Mouse (Mus musculus): ENCODE data around the gene Ddx39b. TPM values are rescaled to one million over a fixed set of nuclear protein-coding genes. Genes with fewer than 3 reads are reported as not detected.

The Ddx39b gene
- polyA plus RNA-seq, 1 experiment from 2014 or later: 376 TPM

- H3K27ac ChIP-seq (ENCODE audit: low read length): no peak overlapping the region
- H3K9me3 ChIP-seq (ENCODE audit: control insufficient read depth, low read length): no peaks in the 10 kb centered on the region
- no peak overlapping the region for H3K4me3 ChIP-seq (ENCODE audit: low read length)
- no peaks in the 10 kb centered on the region for H3K4me1 ChIP-seq (ENCODE audit: control insufficient read depth, insufficient read depth, low read length)
- no peak overlapping the region for H3K4me2 ChIP-seq (ENCODE audit: low read depth, low read length)
- ATAC-seq: no peak
- 74% methylated on average over 1 of the region's 1 CpGs for WGBS
- no peaks in the 10 kb centered on the region for H3K27me3 ChIP-seq (replicated peaks; ENCODE audit: control insufficient read depth, insufficient read depth, low read length)
- H3K9ac ChIP-seq (ENCODE audit: low read depth, low read length): no peak overlapping the region
- H3K36me3 ChIP-seq (ENCODE audit: control insufficient read depth, insufficient read depth, low read length): no peaks in the 10 kb centered on the region
These were observed 26.0 kb downstream of the Ddx39b start for GRCm38 (mm10) chr17:35267399-35268086.

GRCm38 (mm10) chr17:35269653-35270347 lies 28.3 kb downstream of the Ddx39b start:
- H3K9me3 ChIP-seq (ENCODE audit: control insufficient read depth, low read length): no peaks in the 10 kb centered on the region
- H3K4me3 ChIP-seq (ENCODE audit: low read length): no peak overlapping the region
- H3K4me2 ChIP-seq (ENCODE audit: low read depth, low read length): no peak overlapping the region
- H3K27me3 ChIP-seq (replicated peaks; ENCODE audit: control insufficient read depth, insufficient read depth, low read length): no peaks in the 10 kb centered on the region
- no peaks in the 10 kb centered on the region for H3K36me3 ChIP-seq (ENCODE audit: control insufficient read depth, insufficient read depth, low read length)
- 30% methylated on average over 3 of the region's 3 CpGs for WGBS
- H3K27ac ChIP-seq (ENCODE audit: low read length): no peak overlapping the region
- ATAC-seq: peak; percentile 28; the same call in 1 of the 2 replicates
- H3K4me1 ChIP-seq (ENCODE audit: control insufficient read depth, insufficient read depth, low read length): no peaks in the 10 kb centered on the region
- no peak overlapping the region for H3K9ac ChIP-seq (ENCODE audit: low read depth, low read length)

- H3K36me3 ChIP-seq (ENCODE audit: control insufficient read depth, insufficient read depth, low read length): no peaks in the 10 kb centered on the region
These were observed 30.7 kb downstream of the Ddx39b start for GRCm38 (mm10) chr17:35272249-35272648.

DNA sequence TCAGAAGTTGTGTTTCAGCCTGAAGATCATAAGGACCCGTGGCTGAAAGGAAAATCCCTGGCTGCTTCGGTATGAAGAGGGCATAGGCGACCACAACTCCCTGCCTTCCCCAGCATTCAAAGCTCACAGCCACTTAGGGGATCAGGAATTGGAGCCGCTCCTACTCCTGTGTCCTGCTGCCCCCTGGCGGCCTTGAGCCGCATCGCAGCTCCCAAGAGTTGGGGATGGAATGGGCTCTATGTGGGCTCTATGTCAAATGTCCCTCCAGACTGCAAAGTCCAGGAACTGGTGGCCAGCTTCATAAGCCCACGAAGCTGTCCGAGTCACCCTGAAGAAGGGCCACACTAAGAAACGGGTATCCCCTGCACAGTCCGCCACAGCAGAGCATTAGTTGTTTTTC lies 33.2 kb downstream of the Ddx39b start:
- 5% methylated on average over 11 of the region's 11 CpGs for WGBS
- no peaks in the 10 kb centered on the region for H3K9me3 ChIP-seq (ENCODE audit: control insufficient read depth, low read length)
- no peak overlapping the region for H3K4me3 ChIP-seq (ENCODE audit: low read length)

More at GRCm38 (mm10) chr17:35272249-35272648, 30.7 kb downstream of the Ddx39b start:
- ATAC-seq: no peak
- H3K9ac ChIP-seq (ENCODE audit: low read depth, low read length): no peak overlapping the region
- no peaks in the 10 kb centered on the region for H3K4me1 ChIP-seq (ENCODE audit: control insufficient read depth, insufficient read depth, low read length)
- H3K27me3 ChIP-seq (replicated peaks; ENCODE audit: control insufficient read depth, insufficient read depth, low read length): no peaks in the 10 kb centered on the region
- H3K9me3 ChIP-seq (ENCODE audit: control insufficient read depth, low read length): no peaks in the 10 kb centered on the region
- WGBS: 68% methylated on average over 3 of the region's 3 CpGs
- no peak overlapping the region for H3K27ac ChIP-seq (ENCODE audit: low read length)
- H3K4me3 ChIP-seq (ENCODE audit: low read length): no peak overlapping the region
- no peak overlapping the region for H3K4me2 ChIP-seq (ENCODE audit: low read depth, low read length)

DNA sequence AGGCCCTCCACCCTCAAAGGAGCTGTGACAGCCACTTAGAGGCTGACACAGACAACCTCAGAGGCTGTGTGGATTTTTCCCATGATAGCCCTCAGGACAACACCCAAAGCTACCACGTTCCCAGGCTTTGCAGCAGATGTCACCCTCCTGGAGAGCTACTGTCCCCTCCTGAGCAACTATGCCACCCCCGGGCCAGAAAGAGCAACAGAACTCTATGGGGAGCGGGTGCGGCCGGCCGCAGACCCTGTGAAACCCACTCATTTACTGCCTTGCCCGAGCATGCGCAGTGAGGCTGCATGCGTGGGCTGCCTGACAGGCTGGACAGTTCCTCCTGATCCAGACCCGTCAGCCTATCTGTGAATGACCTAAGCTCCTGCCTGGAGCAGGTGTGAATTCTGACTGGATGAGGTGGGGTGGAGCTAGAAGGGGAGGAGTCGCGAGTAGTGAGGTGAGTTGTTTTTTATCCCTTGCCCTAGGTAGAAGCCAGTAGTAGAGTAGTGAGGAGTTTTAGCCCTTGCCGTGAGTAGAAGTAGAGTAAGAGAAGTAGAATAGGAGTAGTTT lies 34.8 kb downstream of the Ddx39b start:
- Histone ChIP-seq H3K27me3 (replicated peaks; ENCODE audit: control insufficient read depth, insufficient read depth, low read length) (no peaks in the 10 kb centered on the region), H3K9me3 (ENCODE audit: control insufficient read depth, low read length) (no peaks in the 10 kb centered on the region), H3K4me1 (ENCODE audit: control insufficient read depth, insufficient read depth, low read length) (no peaks in the 10 kb centered on the region), H3K27ac (ENCODE audit: low read length) (no peak overlapping the region), H3K9ac (ENCODE audit: low read depth, low read length) (no peak overlapping the region), H3K4me2 (ENCODE audit: low read depth, low read length) (no peak overlapping the region), H3K4me3 (ENCODE audit: low read length) (no peak overlapping the region), H3K36me3 (ENCODE audit: control insufficient read depth, insufficient read depth, low read length) (no peaks in the 10 kb centered on the region)
- ATAC-seq: 0 out of 2 replicates have a peak, but pooled peaks have one; percentile 53
- WGBS: 13% methylated on average over 13 of the region's 13 CpGs

More for the DNA sequence above, 33.2 kb downstream of the Ddx39b start:
- Histone ChIP-seq H3K9ac (ENCODE audit: low read depth, low read length) (no peak overlapping the region), H3K36me3 (ENCODE audit: control insufficient read depth, insufficient read depth, low read length) (no peaks in the 10 kb centered on the region), H3K4me1 (ENCODE audit: control insufficient read depth, insufficient read depth, low read length) (no peaks in the 10 kb centered on the region), H3K4me2 (ENCODE audit: low read depth, low read length) (no peak overlapping the region), H3K27me3 (replicated peaks; ENCODE audit: control insufficient read depth, insufficient read depth, low read length) (no peaks in the 10 kb centered on the region), H3K27ac (ENCODE audit: low read length) (no peak overlapping the region)
- peak; percentile 52; the same call in 1 of the 2 replicates for ATAC-seq

DNA sequence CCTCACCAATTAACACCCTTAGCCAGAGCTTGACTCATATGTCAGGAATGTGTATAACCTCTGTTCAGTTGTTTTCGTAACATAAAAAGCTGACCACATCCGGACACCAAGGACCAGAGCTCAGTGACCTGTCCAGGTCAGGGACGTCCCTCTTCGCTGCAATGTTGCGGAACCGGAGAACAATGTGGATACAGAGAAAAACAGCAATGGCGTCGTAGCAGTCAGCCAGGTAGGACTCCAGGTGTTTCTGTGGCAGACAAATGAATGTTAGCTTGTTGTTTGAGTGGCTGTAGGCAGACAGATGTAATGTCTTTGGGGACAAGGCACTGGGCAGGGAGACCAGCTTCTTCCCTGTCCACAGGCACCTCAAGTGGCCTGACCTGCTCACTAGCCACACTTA lies 36.5 kb downstream of the Ddx39b start:
- Histone ChIP-seq H3K9ac (ENCODE audit: low read depth, low read length) (no peak overlapping the region), H3K4me1 (ENCODE audit: control insufficient read depth, insufficient read depth, low read length) (no peaks in the 10 kb centered on the region), H3K27me3 (replicated peaks; ENCODE audit: control insufficient read depth, insufficient read depth, low read length) (no peaks in the 10 kb centered on the region), H3K36me3 (ENCODE audit: control insufficient read depth, insufficient read depth, low read length) (no peaks in the 10 kb centered on the region), H3K9me3 (ENCODE audit: control insufficient read depth, low read length) (no peaks in the 10 kb centered on the region), H3K4me3 (ENCODE audit: low read length) (no peak overlapping the region), H3K27ac (ENCODE audit: low read length) (no peak overlapping the region), H3K4me2 (ENCODE audit: low read depth, low read length) (no peak overlapping the region)
- ATAC-seq: no peak
- WGBS: 84% methylated on average over 8 of the region's 8 CpGs

DNA sequence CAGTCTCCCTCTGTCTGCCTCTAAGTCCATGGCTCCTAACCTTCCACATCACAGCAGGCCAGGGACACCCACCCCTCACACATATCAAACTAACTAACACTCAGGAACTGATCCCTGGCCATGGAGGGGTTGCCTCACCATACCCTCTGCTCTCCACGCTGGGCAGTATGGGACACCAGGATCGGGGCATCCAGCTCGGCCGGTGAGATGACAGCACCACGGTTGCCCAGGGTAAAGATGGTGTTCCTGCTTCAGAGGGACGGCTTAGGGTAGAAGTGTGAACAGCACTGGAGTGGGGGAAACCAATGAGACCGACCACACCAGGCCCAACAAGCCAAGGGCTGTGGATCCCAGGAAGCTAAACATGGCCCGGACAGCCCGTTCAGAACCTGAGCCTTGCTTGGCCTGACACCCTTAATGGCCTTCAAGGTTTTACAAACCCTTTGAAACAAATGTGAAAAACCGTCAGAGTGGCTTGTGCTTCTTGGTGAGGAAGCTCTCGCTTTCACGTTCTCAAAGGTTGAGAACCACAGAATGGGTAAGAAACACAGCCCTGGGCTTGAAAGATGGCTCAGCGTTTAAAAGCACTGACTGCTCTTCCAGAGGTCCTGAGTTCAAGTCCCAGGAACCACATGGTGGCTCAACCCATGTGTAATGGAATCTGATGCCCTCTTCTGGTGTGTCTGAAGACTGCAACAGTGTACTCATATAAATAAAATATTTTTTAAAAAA lies 37.6 kb downstream of the Ddx39b start:
- no peak overlapping the region for H3K27ac ChIP-seq (ENCODE audit: low read length)
- no peaks in the 10 kb centered on the region for H3K9me3 ChIP-seq (ENCODE audit: control insufficient read depth, low read length)
- H3K27me3 ChIP-seq (replicated peaks; ENCODE audit: control insufficient read depth, insufficient read depth, low read length): no peaks in the 10 kb centered on the region
- H3K4me1 ChIP-seq (ENCODE audit: control insufficient read depth, insufficient read depth, low read length): no peaks in the 10 kb centered on the region
- no peak overlapping the region for H3K9ac ChIP-seq (ENCODE audit: low read depth, low read length)
- H3K36me3 ChIP-seq (ENCODE audit: control insufficient read depth, insufficient read depth, low read length): no peaks in the 10 kb centered on the region
- ATAC-seq: no peak
- no peak overlapping the region for H3K4me3 ChIP-seq (ENCODE audit: low read length)
- 86% methylated on average over 13 of the region's 13 CpGs for WGBS
- no peak overlapping the region for H3K4me2 ChIP-seq (ENCODE audit: low read depth, low read length)

GRCm38 (mm10) chr17:35280276-35280675 lies 38.7 kb downstream of the Ddx39b start:
- Histone ChIP-seq H3K27ac (ENCODE audit: low read length) (no peak overlapping the region), H3K27me3 (replicated peaks; ENCODE audit: control insufficient read depth, insufficient read depth, low read length) (no peaks in the 10 kb centered on the region), H3K9ac (ENCODE audit: low read depth, low read length) (no peak overlapping the region), H3K4me3 (ENCODE audit: low read length) (no peak overlapping the region), H3K9me3 (ENCODE audit: control insufficient read depth, low read length) (no peaks in the 10 kb centered on the region), H3K36me3 (ENCODE audit: control insufficient read depth, insufficient read depth, low read length) (no peaks in the 10 kb centered on the region), H3K4me2 (ENCODE audit: low read depth, low read length) (no peak overlapping the region), H3K4me1 (ENCODE audit: control insufficient read depth, insufficient read depth, low read length) (no peaks in the 10 kb centered on the region)
- 73% methylated on average over 3 of the region's 3 CpGs for WGBS
- no peak for ATAC-seq

DNA sequence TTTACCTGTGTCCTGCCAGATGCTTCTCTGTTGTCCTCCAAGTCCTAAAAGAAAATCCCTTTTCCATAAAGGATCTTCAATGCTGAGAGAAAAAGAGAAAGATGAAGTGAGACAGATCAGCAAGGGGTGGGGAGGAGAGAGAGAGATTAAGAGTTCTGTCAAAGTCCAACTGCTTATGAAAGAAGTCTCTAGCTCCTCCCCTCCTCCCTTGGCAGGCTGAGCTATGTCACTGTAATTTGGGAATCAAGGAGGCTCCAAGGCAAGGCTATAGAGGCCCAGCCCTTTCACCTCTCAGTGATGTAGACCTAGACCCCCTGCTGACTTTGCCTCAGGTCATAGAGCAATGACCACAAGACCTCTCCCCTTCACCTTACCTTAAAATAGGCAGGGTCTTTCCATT lies 43.9 kb downstream of the Ddx39b start:
- no peak for ATAC-seq
- no peaks in the 10 kb centered on the region for H3K36me3 ChIP-seq (ENCODE audit: control insufficient read depth, insufficient read depth, low read length)
- no peak overlapping the region for H3K9ac ChIP-seq (ENCODE audit: low read depth, low read length)
- no peaks in the 10 kb centered on the region for H3K27me3 ChIP-seq (replicated peaks; ENCODE audit: control insufficient read depth, insufficient read depth, low read length)
- no peak overlapping the region for H3K4me2 ChIP-seq (ENCODE audit: low read depth, low read length)
- no peaks in the 10 kb centered on the region for H3K4me1 ChIP-seq (ENCODE audit: control insufficient read depth, insufficient read depth, low read length)
- H3K27ac ChIP-seq (ENCODE audit: low read length): no peak overlapping the region
- no peaks in the 10 kb centered on the region for H3K9me3 ChIP-seq (ENCODE audit: control insufficient read depth, low read length)
- H3K4me3 ChIP-seq (ENCODE audit: low read length): no peak overlapping the region

Data from intestine, embryonic 16.5 days (tissue).